Mouse (Mus musculus) stomach, embryonic 16.5 days (tissue): ENCODE measurements at regions not wholly inside any gene's neighbourhood (a gene's known extent, or its start where the extent isn't known, plus 50 kb on each side); places are given as distances from the start of the nearest gene placed in this dataset.
"Not testable (repeated sequence)": the region's sequence is repeated elsewhere in the genome, so short reads cannot be mapped to it uniquely, and the experiment has no call there.

Source experiments
- ATAC-seq: fragments of 200-750 bp; cut with Nextera tagmentation; 2 replicates; pipeline ENCODE4 v1.8.0; 2017; ENCODE audit warnings: moderate number of reproducible peaks, moderate TSS enrichment; ENCODE audit not compliant: insufficient read depth, low FRiP score
- H3K27ac ChIP-seq: fragments of 300-500 bp; sonication (generic); 2 replicates; pipeline ENCODE4 v1.5.1; 2014; ENCODE audit warnings: low read length
- H3K27me3 ChIP-seq: fragments of 300-500 bp; sonication (generic); 2 replicates; pipeline ENCODE4 v1.6.1; 2014; ENCODE audit warnings: low read length, control low read depth, mixed read lengths; ENCODE audit not compliant: control insufficient read depth, insufficient read depth
- H3K36me3 ChIP-seq: fragments of 300-500 bp; sonication (generic); 2 replicates; pipeline ENCODE4 v1.6.1; 2014; ENCODE audit warnings: low read length; ENCODE audit not compliant: control insufficient read depth, insufficient read depth
- H3K4me1 ChIP-seq: fragments of 300-500 bp; sonication (generic); 2 replicates; pipeline ENCODE4 v1.6.1; 2014; ENCODE audit warnings: low read length, control low read depth, mixed read lengths; ENCODE audit not compliant: control insufficient read depth, insufficient read depth
- H3K4me2 ChIP-seq: fragments of 300-500 bp; sonication (generic); 2 replicates; pipeline ENCODE4 v1.6.1; 2014; ENCODE audit warnings: low read depth, low read length, mixed read lengths
- H3K4me3 ChIP-seq: fragments of 300-500 bp; sonication (generic); replicated peaks from 2 replicates; pipeline ENCODE4 v1.5.1; 2014; ENCODE audit warnings: mild to moderate bottlenecking, low read length
- H3K9ac ChIP-seq: fragments of 300-500 bp; sonication (generic); 2 replicates; pipeline ENCODE4 v1.6.1; 2014; ENCODE audit warnings: low read length
- H3K9me3 ChIP-seq: fragments of 300-500 bp; sonication (generic); replicated peaks from 2 replicates; pipeline ENCODE4 v1.6.1; 2016; ENCODE audit warnings: low read length, control low read depth; ENCODE audit not compliant: control insufficient read depth
- WGBS: fragments of 180-500 bp; shearing (Covaris S2); extraction: QIAGEN DNeasy Blood & Tissue Kit; methylation state at CpG from one replicate; pipeline ENCODE4 v1.1.7; 2014; 5-methylcytosine and 5-hydroxymethylcytosine counted together

- Histone ChIP-seq H3K9me3 (no peaks in the 10 kb centered on the region), H3K9ac (no peak overlapping the region), H3K27ac (no peak overlapping the region), H3K4me1 (no peaks in the 10 kb centered on the region; the same call in 1 of the 2 replicates), H3K4me3 (no peak overlapping the region), H3K27me3 (no peaks in the 10 kb centered on the region), H3K36me3 (no peaks in the 10 kb centered on the region), H3K4me2 (no peak overlapping the region)
- 69% methylated on average over 1 of the region's 1 CpGs for WGBS
- ATAC-seq, result no peak
Measured at GRCm38 (mm10) chr7:62235766-62236165, 110.6 kb upstream of the Ndn start.

- H3K9ac ChIP-seq, result no peak overlapping the region
- 34% methylated on average over 8 of the region's 8 CpGs for WGBS
- H3K27ac ChIP-seq, result no peak overlapping the region
- no peak for ATAC-seq
- H3K9me3 ChIP-seq, result no peaks in the 10 kb centered on the region
- H3K36me3 ChIP-seq, result no peaks in the 10 kb centered on the region
- H3K4me3 ChIP-seq, result no peak overlapping the region
- H3K27me3 ChIP-seq, result no peaks in the 10 kb centered on the region
- no peak overlapping the region for H3K4me2 ChIP-seq
- no peaks in the 10 kb centered on the region for H3K4me1 ChIP-seq
Measured at GRCm38 (mm10) chr7:62261688-62262114, 84.7 kb upstream of the Ndn start.

GRCm38 (mm10) chr7:62262174-62262573 is 84.2 kb upstream of the Ndn start:
- not testable (repeated sequence) for ATAC-seq, H3K27ac ChIP-seq
- 54% methylated on average over 2 of the region's 2 CpGs for WGBS

GRCm38 (mm10) chr7:62269156-62269855 is 77.1 kb upstream of the Ndn start:
- Histone ChIP-seq H3K27ac (no peak overlapping the region), H3K4me1 (no peaks in the 10 kb centered on the region), H3K4me2 (no peak overlapping the region), H3K27me3 (no peaks in the 10 kb centered on the region), H3K9ac (no peak overlapping the region), H3K4me3 (no peak overlapping the region), H3K9me3 (no peaks in the 10 kb centered on the region), H3K36me3 (no peaks in the 10 kb centered on the region)
- WGBS, result 51% methylated on average over 1 of the region's 1 CpGs
- ATAC-seq, result no peak

More at GRCm38 (mm10) chr7:62262174-62262573, 84.2 kb upstream of the Ndn start:
- not testable (repeated sequence) for H3K9ac ChIP-seq, H3K9me3 ChIP-seq, H3K36me3 ChIP-seq, H3K27me3 ChIP-seq, H3K4me2 ChIP-seq, H3K4me3 ChIP-seq, H3K4me1 ChIP-seq

GRCm38 (mm10) chr7:62276219-62276618 is 70.2 kb upstream of the Ndn start:
- Histone ChIP-seq H3K4me3 (no peak overlapping the region), H3K27ac (no peak overlapping the region), H3K9me3 (no peaks in the 10 kb centered on the region), H3K9ac (no peak overlapping the region), H3K36me3 (no peaks in the 10 kb centered on the region), H3K4me2 (no peak overlapping the region), H3K27me3 (no peaks in the 10 kb centered on the region), H3K4me1 (no peaks in the 10 kb centered on the region)
- WGBS, result 36% methylated on average over 2 of the region's 2 CpGs
- ATAC-seq, result no peak

GRCm38 (mm10) chr7:62278492-62278891 is 67.9 kb upstream of the Ndn start:
- WGBS, result 41% methylated on average over 2 of the region's 2 CpGs

GRCm38 (mm10) chr7:62279022-62279421 is 67.3 kb upstream of the Ndn start:
- Histone ChIP-seq H3K27me3 (no peaks in the 10 kb centered on the region), H3K9me3 (no peaks in the 10 kb centered on the region), H3K4me3 (no peak overlapping the region), H3K4me2 (no peak overlapping the region), H3K36me3 (no peaks in the 10 kb centered on the region), H3K4me1 (no peaks in the 10 kb centered on the region), H3K27ac (no peak overlapping the region), H3K9ac (no peak overlapping the region)
- WGBS, result 66% methylated on average over 4 of the region's 4 CpGs
- no peak for ATAC-seq

More at GRCm38 (mm10) chr7:62278492-62278891, 67.9 kb upstream of the Ndn start:
- Histone ChIP-seq H3K36me3 (no peaks in the 10 kb centered on the region), H3K9ac (no peak overlapping the region), H3K4me1 (no peaks in the 10 kb centered on the region), H3K27ac (no peak overlapping the region), H3K4me2 (no peak overlapping the region), H3K27me3 (no peaks in the 10 kb centered on the region), H3K4me3 (no peak overlapping the region), H3K9me3 (no peaks in the 10 kb centered on the region)
- ATAC-seq, result no peak
